Mouse (Mus musculus) B cell, adult 2 months (primary cell): ENCODE data around the gene Jph4.

Source experiments
- DNase-seq, 2 experiments: peaks; one replicate each; pipeline ENCODE4 v3.0.0; 2022

The Jph4 gene

DNA sequence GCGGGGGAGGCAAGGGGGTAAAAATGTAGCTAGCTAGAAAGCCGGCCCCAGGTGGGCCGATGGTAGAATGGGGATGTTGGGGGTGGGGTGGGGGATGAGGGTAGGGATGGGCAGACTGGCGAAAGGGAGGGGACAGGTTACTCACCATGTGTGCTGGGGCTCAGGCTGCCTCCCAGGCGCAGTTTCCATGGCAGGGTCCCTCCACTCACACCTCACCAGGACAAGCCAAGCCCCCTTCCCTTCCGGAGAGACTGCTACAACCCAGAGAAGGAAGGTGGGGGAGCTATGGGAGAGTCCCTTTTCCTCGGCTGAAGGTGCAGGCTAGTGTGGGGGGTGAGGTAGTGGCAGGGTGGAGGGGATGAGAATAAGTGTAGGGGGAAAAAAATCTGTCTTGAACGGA is 889 bp downstream of the Jph4 start:
- DNase-seq: no peak

DNA sequence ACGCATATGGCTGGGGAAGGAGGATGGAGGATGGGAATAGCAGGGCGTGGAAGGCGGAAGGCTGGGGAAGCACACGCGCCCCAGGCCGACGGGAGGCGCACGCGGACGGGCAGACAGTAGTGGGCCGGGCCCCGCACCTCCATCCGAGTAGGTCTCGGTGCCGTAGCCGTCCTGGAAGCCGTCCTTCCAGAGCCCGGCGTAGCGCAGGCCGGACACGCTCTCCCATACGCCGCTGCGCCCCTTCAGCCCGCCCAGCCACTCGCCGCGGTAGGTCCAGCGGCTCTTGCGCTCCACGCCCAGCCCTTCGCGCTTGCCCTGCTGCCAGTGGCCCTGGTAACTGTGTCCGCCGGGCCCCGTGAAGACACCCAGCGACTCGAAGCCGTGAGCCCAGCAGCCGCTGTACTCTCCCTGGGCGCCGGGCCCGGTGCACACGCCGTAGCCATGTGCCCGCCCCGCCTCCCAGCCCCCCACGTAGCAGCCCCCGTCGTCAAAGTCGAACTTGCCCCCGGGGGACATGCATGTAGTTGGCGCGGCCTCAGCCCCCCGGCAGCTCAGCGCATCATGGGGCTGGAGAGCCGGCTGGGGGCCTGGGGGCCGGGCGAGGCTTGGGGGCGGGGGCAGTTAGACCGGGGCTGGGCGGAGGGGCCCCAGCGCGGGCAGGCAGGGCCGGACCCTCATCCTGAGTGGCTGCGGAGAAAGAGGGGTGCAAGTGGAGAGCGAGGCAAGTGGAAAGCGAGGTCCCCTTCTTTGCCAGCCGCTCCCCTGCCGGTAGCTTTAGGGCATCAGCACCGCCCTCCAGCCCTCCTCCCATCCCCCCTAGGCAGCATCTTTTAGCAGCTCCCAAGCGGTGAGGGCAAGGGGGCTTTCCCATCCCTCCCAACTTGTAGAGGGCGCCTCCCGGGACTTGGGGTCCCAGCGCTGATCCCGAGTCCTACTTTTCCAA is 1.7 kb downstream of the Jph4 start:
- peak; percentile 36 to 43 for DNase-seq

GRCm38 (mm10) chr14:55113975-55114645 is 2.6 kb downstream of the Jph4 start:
- DNase-seq: peak; percentile 51 to 64

GRCm38 (mm10) chr14:55113351-55113974 is 3.3 kb downstream of the Jph4 start:
- no peak for DNase-seq

DNA sequence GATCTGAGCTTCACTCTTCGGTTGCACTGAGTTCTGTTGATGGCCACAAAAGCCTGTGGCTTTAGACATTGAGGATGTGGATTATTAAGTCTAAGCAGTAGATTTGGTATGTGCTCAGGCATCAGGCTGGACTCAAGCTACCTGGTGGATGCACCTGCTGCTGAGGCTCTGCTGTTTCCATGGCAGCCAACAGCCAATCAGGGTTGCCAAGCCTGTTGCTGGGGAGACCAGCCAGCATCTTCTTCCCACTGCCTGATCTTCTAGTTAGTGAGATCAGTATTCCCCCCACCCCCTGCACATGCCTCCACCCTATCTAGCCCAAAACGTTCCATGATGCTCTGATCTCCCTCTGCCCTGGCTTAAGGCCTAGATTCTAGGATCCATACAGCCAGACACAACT is 5.0 kb downstream of the Jph4 start:
- no peak for DNase-seq

DNA sequence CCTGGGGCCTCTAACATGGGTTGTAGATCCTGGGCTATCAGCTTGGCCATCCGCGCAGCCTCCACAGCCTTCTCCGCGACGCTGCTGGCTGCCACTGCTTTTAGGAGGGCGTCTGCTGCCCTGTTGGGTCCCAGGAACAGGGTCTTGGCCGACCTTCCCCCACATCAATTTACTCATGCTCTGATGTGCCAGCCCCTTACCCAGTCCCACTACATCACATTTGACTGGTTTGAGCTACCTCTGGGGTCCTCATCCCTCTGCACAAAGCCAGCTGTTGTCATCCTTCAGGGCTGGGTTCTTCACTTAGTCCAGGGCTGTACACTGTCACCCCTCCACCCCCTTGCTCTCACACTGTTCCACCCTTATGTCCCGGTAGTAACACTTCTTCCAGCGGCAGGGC is 6.7 kb downstream of the Jph4 start:
- no peak for DNase-seq

DNA sequence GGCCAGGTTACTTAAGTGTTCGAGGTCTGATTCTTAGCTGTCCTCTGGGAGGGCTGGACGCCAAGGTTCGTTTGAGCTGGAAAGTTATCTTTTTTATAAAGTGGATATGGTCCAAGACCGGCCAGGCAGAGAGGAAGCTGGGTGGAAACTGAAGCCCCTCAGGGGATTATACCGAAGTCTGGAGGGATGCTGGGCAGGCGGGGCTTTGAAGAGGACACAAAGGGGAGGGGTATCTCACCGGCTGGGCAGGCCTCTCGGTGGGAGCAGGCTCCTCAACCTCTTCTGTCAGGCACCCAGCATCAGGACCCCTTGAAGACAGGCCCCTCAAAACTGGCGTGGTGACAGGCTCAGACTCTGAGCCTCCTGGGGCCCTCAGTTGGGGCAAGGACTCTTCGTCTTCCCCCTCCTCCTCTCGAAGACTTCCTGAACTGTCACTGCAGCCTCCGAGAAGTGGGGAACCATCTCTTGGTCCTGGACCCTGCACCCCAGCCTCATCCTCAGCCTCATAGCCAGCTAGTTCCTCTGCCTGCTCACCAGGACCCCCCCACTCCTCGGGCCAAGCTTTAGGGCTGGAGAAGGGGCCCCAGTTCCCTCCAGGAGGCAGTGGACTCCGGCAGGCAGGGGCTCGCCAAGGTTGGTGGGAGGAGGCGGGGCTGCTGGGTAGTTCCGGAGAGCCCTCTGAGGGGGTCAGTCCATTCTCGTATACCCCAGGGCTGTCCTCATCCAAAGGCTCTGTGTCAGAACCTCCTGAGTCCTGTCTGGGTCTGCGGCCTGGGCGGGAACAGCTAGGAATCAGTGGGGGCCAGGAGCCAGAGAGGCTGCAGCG is 7.5 kb downstream of the Jph4 start:
- DNase-seq: no peak

- no peak for DNase-seq
Measured at GRCm38 (mm10) chr14:55108202-55108870, 8.4 kb downstream of the Jph4 start.

DNA sequence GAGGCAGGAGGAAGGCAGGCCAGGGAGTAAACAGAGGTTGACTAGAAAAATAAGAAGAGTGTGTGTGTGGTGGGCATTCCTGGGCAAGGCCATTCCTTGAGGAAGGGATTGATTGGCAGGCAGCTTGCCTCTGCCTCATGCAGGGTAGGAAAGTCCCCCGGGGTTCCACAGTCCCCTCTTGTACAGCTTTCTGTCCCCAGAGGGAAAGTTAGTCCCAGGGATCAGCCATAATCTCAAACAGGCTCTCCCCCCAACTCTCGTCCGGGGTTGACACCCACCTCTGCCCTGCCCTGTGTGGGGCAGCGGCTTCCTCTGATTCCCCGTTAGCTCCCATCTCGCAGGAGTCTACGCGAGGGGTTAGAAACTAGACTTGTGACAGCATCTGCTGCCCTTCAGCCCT is 9.7 kb downstream of the Jph4 start:
- DNase-seq: no peak

DNA sequence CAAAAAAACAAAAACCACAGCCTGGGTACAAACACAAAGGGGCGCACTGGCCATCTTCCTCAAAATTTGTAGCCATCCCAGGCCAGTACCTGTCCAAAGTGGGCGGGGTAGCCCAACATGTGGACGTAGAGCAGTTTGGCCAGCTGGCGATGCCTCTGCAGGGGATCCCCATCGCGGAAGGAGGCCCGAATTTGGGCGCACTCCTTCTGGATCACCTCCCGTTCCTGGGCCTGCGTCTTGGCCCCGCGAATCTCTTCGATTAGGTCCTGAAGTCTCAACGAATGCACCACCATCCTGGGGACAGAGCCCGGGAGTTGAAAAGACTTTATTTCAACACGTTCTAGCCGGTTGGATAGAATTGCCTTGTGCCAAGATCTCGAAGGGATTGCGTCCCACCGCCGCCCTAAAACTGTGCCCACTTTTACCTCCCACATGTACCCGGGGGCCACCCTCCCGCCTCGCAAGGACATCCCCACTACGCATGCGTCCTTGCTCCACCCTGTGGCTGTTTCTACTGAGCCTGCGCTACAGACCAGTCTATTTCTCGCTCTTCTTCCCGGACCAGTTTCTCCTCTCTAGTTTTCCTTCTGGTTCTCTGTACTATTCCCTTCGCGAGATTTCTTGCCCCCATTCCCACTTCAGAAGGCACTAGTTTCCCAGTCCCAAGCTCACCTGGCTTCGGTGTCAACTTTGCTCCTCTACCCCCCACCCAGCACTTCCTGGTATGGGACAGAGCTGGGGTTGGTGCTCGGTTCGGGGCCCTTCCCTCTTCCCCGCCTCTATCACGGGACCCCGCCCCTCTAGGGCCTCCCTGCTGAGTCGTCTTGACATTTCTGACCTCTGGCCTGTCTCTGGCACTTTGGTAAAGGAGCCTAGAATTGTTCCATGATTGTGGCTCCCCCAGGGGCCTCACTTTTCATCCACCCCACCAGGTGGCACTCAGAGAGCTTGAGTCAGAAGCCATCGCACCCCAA is 10.6 kb downstream of the Jph4 start, which contains the start of gene Ap1g2:
TSS of gene Ap1g2 (minus strand) at position 758 of the 974 bp plus-strand sequence.
- peak; percentile 84 to 85 for DNase-seq

DNA sequence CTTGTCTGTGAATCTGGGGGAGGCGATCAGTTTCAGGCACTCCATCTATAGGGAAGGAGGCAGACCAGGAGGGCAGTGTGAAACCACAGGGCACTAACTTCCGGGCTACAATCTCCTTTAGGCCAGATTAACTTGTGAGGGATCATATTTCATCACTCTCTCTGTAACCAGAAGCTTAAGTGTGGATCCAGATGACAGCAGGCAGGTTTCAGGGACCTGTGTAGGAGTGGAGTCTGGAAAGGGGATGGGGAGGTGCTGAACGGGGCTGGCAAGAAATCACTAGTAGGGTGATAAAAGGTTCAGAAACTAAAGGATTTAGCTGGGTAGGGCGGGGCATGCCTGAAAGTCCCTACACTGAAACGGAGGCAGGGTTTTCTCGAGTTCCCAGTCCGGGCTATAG is 11.3 kb downstream of the Jph4 start:
- DNase-seq: no peak

GRCm38 (mm10) chr14:55104365-55104764 is 12.4 kb downstream of the Jph4 start:
- no peak for DNase-seq

- DNase-seq: no peak
Measured at GRCm38 (mm10) chr14:55102253-55102785, 14.4 kb downstream of the Jph4 start.

DNA sequence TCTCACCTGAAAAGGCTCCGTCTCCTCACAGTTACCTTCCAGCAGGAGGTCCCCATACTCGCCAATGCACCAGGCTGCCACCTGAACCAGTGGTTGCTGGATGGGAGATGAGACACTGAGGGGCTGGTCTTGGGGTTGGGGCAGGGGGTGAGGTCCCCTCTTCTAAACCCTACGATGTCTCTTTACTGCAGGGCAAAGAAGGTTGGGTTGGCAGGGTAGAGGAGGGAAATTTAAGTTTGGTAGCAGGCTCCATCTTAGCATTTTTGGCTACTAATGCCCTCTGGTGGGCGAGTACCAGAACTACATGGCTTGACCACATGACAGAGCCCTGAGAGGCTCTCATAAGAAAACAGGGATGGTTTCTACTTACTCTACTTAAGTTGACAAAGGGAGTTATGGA is 15.1 kb downstream of the Jph4 start:
- DNase-seq: peak; percentile 68 to 75

GRCm38 (mm10) chr14:55098067-55098466 is 18.7 kb downstream of the Jph4 start:
- DNase-seq: peak; percentile 29 to 31

GRCm38 (mm10) chr14:55097646-55098045 is 19.1 kb downstream of the Jph4 start:
- DNase-seq: no peak

DNA sequence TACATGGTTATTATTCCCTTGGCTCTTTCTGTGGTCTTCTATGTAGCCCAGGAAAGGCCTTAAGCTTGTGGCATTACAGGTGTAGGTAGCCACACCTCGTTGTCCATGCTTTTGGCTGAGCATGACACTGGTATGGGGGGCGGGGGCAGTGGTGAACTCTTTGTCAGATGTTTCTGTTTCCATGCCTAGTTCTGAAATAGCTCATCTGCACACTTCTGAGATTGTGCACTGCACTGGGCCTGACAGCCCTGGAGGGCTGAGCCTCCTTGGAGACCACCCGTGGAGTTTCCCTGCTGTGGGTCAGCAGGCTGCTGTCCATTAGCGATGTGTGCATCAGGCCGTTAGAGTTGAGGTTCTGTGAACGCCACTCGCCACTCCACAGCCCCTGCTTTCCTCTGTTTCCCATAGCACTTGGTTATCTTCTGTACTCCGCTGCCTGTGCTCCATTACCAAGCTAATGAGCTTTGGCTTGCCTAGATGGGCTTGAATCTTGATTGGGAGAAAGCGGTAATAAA is 20.1 kb downstream of the Jph4 start:
- DNase-seq: no peak

- no peak for DNase-seq
Measured at GRCm38 (mm10) chr14:55095671-55096070, 21.1 kb downstream of the Jph4 start.

- DNase-seq: no peak
Measured at GRCm38 (mm10) chr14:55095263-55095662, 21.5 kb downstream of the Jph4 start.

GRCm38 (mm10) chr14:55094704-55095231 is 22.0 kb downstream of the Jph4 start, which contains the start of gene Thtpa:
Gene Thtpa (plus strand): TSS chr14:55094784.
- peak; percentile 67 to 72 for DNase-seq
